Mouse (Mus musculus) limb, embryonic 12.5 days (tissue): Measurements from ENCODE around the gene Klhl23. TPM values are rescaled to one million over a fixed set of nuclear protein-coding genes. Genes with fewer than 3 reads are reported as not detected.

Experiments used
- ATAC-seq: fragments of 200-750 bp; cut with Nextera tagmentation; 2 replicates; pipeline ENCODE4 v1.8.0; 2017; ENCODE audit warnings: low read depth, moderate TSS enrichment; ENCODE audit not compliant: insufficient number of reproducible peaks, insufficient read depth, low FRiP score, low TSS enrichment
- H3K27ac ChIP-seq: fragments of 300-500 bp; sonication (generic); 2 replicates; pipeline ENCODE4 v1.5.1; 2016; ENCODE audit warnings: mild to moderate bottlenecking, moderate library complexity
- H3K27me3 ChIP-seq: fragments of 300-500 bp; sonication (generic); 2 replicates; pipeline ENCODE4 v1.6.1; 2016; ENCODE audit warnings: mild to moderate bottlenecking, moderate library complexity
- H3K36me3 ChIP-seq: fragments of 300-500 bp; sonication (generic); 2 replicates; pipeline ENCODE4 v1.6.1; 2016; ENCODE audit warnings: mild to moderate bottlenecking, moderate library complexity
- H3K4me1 ChIP-seq: fragments of 300-500 bp; sonication (generic); replicated peaks from 2 replicates; pipeline ENCODE4 v1.6.1; 2016
- H3K4me2 ChIP-seq: fragments of 300-500 bp; sonication (generic); 2 replicates; pipeline ENCODE4 v1.6.1; 2016; ENCODE audit warnings: mild to moderate bottlenecking, moderate library complexity
- H3K4me3 ChIP-seq: fragments of 300-500 bp; sonication (generic); replicated peaks from 2 replicates; pipeline ENCODE4 v1.5.1; 2016; ENCODE audit warnings: mild to moderate bottlenecking
- H3K9ac ChIP-seq: fragments of 300-500 bp; sonication (generic); replicated peaks from 2 replicates; pipeline ENCODE4 v1.6.1; 2016; ENCODE audit warnings: mild to moderate bottlenecking, moderate library complexity
- H3K9me3 ChIP-seq: fragments of 300-500 bp; sonication (generic); 2 replicates; pipeline ENCODE4 v1.6.1; 2016; ENCODE audit warnings: mild to moderate bottlenecking, moderate library complexity
- WGBS: fragments of 180-500 bp; shearing (Covaris S2); methylation state at CpG from one replicate; pipeline ENCODE4 v1.1.7; 2016; 5-methylcytosine and 5-hydroxymethylcytosine counted together
- polyA plus RNA-seq: library from polyadenylated mRNA; unstranded; fragments of >200 nt; fragmentation: Nextera tagmentation; extraction: Ambion mirVana; gene quantifications from 2 replicates; pipeline ENCODE4 v1.2.1, GENCODE M21; 2016

The Klhl23 gene
- polyA plus RNA-seq, 1 experiment from 2014 or later: 35.6 TPM

DNA sequence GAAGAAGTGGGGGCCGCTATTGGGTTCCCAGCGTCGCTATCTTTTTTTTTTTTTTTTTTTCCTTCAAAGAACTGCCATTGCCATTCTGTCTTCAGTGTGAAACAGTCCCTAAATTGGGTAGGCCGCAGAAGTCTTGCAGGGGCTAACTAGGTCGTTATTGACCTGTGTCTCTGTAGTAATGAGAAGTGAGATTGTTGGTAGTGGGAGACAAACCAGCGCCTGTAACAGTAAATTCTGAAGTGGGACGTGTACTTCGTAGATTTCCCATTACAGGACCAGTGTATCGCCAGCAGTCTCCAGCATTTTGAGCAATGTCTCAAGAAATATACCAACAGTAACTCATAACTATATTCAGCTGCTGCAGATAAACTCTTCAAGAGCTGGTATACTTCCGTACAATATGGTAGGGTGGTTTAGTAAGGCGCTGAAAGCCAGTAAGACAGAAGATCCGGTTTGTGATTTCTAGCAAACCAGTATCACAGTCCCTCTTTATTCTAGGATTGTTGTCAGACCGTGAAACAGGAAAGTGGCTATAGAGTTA is 40.4 kb downstream of the Klhl23 start:
- Histone ChIP-seq H3K4me3 (peak overlapping the region; percentile 98), H3K4me2 (peak overlapping the region; percentile 85), H3K4me1 (peaks cover 18% of the 10 kb centered on the region), H3K27ac (peak overlapping the region; percentile 95; the same call in 1 of the 2 replicates), H3K9me3 (no peaks in the 10 kb centered on the region), H3K9ac (peak overlapping the region; percentile 99), H3K27me3 (no peaks in the 10 kb centered on the region), H3K36me3 (peaks cover 29% of the 10 kb centered on the region)
- WGBS: 3% methylated on average over 13 of the region's 13 CpGs
- no peak for ATAC-seq

DNA sequence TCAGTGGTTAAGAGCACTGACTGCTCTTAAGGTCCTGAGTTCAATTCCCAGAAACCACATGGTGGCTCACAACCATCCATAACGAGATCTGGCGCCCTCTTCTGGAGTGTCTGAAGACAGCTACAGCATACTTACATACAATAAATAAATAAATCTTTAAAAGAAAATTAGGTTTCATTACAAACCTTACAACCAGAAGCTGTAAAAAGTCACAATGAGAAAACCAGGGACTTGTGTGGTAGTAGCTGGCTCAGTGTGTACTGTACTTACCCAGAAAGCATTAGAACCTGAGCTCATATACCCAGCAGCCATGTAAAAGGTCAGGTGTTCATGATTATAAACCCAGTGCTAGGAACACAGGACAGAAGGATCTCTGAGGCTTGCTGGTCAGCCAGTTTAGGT is 62.2 kb downstream of the Klhl23 start:
- 0 out of 2 replicates have a peak overlapping the region, but pooled peaks have one; percentile 67 for H3K4me3 ChIP-seq
- H3K9ac ChIP-seq: no peak overlapping the region
- no peaks in the 10 kb centered on the region for H3K27me3 ChIP-seq
- 68% methylated on average over 2 of the region's 2 CpGs for WGBS
- peaks cover 7% of the 10 kb centered on the region for H3K4me1 ChIP-seq
- no peaks in the 10 kb centered on the region for H3K9me3 ChIP-seq
- peaks cover 13% of the 10 kb centered on the region; the same call in 1 of the 2 replicates for H3K36me3 ChIP-seq
- no peak for ATAC-seq
- H3K4me2 ChIP-seq: peak overlapping the region; percentile 68; the same call in 1 of the 2 replicates
- H3K27ac ChIP-seq: no peak overlapping the region

DNA sequence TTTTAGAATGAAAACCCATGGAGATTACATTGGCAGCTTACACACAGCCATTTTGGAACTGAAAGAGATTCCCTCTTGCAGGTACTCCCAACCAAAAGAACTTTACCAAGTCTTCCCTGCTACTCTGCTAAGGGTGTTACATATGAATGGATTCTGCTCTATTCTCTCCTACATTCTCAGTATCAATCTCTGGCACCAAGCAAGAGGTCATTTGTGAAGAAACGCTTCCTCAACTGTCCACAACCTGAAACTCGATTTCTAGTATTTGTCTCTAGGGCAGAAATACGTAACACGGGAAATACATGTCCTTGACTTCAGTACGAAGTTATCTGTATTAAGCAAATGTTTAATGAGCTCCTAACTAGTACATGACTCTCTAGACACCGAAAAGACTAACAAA is 62.8 kb downstream of the Klhl23 start:
- Histone ChIP-seq H3K9ac (peak overlapping the region; percentile 79; the same call in 1 of the 2 replicates), H3K4me3 (peak overlapping the region; percentile 67), H3K4me1 (peaks cover 7% of the 10 kb centered on the region), H3K9me3 (no peaks in the 10 kb centered on the region), H3K27me3 (no peaks in the 10 kb centered on the region), H3K36me3 (peaks cover 8% of the 10 kb centered on the region; the same call in 1 of the 2 replicates), H3K4me2 (peak overlapping the region; percentile 68), H3K27ac (no peak overlapping the region)
- no peak for ATAC-seq
- 62% methylated on average over 6 of the region's 6 CpGs for WGBS

DNA sequence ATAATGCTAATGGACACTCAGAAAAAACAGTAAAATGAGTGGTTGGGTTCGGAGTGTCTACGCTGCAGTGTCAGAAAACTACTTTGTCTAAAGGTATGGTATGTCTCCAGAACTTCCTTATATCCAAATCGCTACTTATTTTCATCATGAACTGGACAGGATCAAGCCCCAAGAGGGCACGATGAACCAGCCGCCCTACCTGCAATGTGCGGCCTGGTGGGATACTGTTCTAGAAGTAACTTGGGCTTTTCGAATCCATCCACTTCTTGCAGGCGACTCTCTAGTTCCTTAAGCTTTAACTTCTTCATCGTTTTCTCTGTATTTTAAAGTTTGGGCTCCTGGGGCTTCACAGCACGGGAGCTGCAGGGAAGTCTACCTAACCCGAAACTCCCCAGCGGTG is 63.3 kb downstream of the Klhl23 start:
- H3K4me1 ChIP-seq: peaks cover 7% of the 10 kb centered on the region
- no peaks in the 10 kb centered on the region for H3K9me3 ChIP-seq
- H3K36me3 ChIP-seq: 0 out of 2 replicates have a peak, but pooled peaks cover 4% of the 10 kb centered on the region
- peak overlapping the region; percentile 84 for H3K27ac ChIP-seq
- peak overlapping the region; percentile 67 for H3K4me3 ChIP-seq
- peak overlapping the region; percentile 68 for H3K4me2 ChIP-seq
- 7% methylated on average over 12 of the region's 12 CpGs for WGBS
- H3K27me3 ChIP-seq: no peaks in the 10 kb centered on the region
- peak overlapping the region; percentile 79 for H3K9ac ChIP-seq
- peak; percentile 52; the same call in 1 of the 2 replicates for ATAC-seq

DNA sequence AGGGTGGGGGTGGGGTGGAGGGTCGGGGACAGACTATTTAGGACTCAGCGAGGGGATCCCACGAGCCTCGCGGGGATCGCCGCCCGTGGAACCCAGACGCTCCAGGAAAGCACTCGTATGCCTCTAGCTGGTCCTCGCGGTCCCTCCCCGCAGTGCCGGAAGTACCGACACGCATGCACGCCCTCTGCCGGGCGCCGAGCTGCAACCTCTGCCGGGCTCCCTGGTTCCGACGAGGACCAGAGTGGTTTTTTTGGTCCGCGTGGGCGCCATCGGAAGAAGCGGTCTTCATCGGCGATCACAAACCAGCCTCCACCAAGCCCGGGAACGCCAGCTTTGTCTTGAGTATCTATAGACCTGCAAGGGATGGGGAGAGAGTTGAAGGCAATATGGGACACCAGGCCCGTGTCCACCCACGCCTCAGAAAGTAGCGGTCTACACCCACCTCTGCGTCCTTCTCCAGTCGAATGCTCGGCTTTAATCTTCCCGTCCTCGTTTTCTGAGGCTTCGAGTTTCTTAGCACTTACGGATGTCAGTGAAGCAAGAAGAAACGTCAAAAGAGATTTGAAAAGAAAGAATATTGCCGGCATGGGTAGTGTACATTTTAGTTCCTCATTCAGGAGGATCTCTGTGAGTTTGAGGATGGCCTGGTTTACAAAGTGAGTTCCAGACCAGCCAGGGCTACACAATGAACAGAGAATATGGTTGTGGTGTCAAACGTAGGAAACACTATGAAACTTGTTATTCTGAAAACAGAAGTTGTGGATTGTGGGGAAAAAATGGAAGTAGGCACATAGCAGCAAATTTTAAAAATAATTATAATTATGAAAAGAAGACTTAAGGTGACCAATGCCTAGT is 63.9 kb downstream of the Klhl23 start, which contains the start of gene Mettl5:
Gene Mettl5, minus strand, starts transcription at position 165 of the 855 bp plus-strand sequence.
- peak; percentile 95 for ATAC-seq
- 2% methylated on average over 45 of the region's 45 CpGs for WGBS

More for the DNA sequence above, 63.9 kb downstream of the Klhl23 start, which contains the start of gene Mettl5:
- Histone ChIP-seq H3K9ac (peak within 1 kb of the TSS; percentile 79), H3K4me3 (peak within 1 kb of the TSS; percentile 67), H3K9me3 (no peaks in the 10 kb centered on the region), H3K27ac (peak within 1 kb of the TSS; percentile 84), H3K36me3 (0 out of 2 replicates have a peak, but pooled peaks cover 4% of the 10 kb centered on the region), H3K27me3 (no peaks in the 10 kb centered on the region), H3K4me2 (peak within 1 kb of the TSS; percentile 68), H3K4me1 (peaks cover 7% of the 10 kb centered on the region)

Other genes with a start within 250 kb of the Klhl23 start
- not detected in 2 replicates for gene Lrp2, start 235.9 kb upstream of the Klhl23 start, polyA plus RNA-seq
- 22.4 and 25.6 TPM in 2 replicates for gene Bbs5, start 174.8 kb upstream of the Klhl23 start, polyA plus RNA-seq
- gene Klhl41, start 151.8 kb upstream of the Klhl23 start, polyA plus RNA-seq: 13.9 and 14.7 TPM in 2 replicates
- 12.1 and 14.5 TPM in 2 replicates for gene Fastkd1, start 108.4 kb upstream of the Klhl23 start, polyA plus RNA-seq
- 168 and 176 TPM in 2 replicates for gene Ppig, start 99.4 kb upstream of the Klhl23 start, polyA plus RNA-seq
- gene Ccdc173, start 32.4 kb upstream of the Klhl23 start, polyA plus RNA-seq: 2.7 and 3.0 TPM in 2 replicates
- gene Phospho2, start 32.3 kb upstream of the Klhl23 start, polyA plus RNA-seq: 28.3 and 28.4 TPM in 2 replicates
- gene Ssb, start 39.6 kb downstream of the Klhl23 start, polyA plus RNA-seq: 365 and 413 TPM in 2 replicates
- 37.6 and 40.3 TPM in 2 replicates for gene Mettl5, start 63.7 kb downstream of the Klhl23 start, polyA plus RNA-seq
- gene Ubr3, start 75.3 kb downstream of the Klhl23 start, polyA plus RNA-seq: 15.8 and 19.1 TPM in 2 replicates
- not detected in 2 replicates for gene Myo3b, start 217.2 kb downstream of the Klhl23 start, polyA plus RNA-seq